Mouse (Mus musculus) ES-Bruce4 (cell line): Measurements from ENCODE around the gene Ammecr1.

Source experiments
- CTCF ChIP-seq: IDR thresholded peaks from one replicate; pipeline ENCODE4 v1.8.1; 2011; ENCODE audit warnings: low read depth, low read length
- POLR2A ChIP-seq: IDR thresholded peaks from one replicate; pipeline ENCODE4 v1.8.1; 2011; ENCODE audit warnings: low read length; ENCODE audit not compliant: insufficient read depth

DNA sequence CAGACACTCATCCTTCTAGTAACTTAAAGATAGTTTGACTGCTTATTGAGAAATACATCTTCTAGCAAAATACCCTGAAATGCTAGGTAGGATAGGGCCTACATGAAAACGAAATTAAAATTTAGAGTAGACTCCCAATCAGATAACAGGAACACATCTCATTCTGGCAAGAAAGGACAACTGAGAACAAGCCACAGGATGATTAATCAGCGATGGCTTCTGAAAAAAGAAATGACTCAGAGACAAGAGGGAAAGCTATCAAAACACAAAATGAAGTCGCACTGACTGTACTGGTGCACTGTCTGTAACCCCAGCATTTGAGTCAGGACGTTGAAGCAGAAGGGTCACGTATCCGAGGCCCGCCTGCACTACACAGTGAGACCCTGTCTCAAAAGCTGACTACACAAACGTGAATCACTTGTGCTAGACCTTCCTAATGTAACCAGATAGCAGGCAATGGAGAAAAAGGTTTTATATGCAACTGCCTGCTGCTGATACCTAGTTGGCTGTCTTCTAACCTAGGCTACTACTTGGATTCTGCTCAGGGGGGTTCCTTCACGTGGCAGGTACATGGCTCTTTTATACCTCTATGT lies 68.1 kb downstream of the Ammecr1 start:
- no peak for TF ChIP-seq CTCF
- TF ChIP-seq POLR2A: no peak
